Mouse (Mus musculus) C2C12 (cell line): ENCODE measurements at regions not wholly inside any gene's neighbourhood (a gene's known extent, or its start where the extent isn't known, plus 50 kb on each side); places are given as distances from the start of the nearest gene placed in this dataset.
A peak's percentile ranks its signal among the peaks of the same experiment; 100 is the strongest.

Source experiments
- H3K27me3 ChIP-seq: one replicate; pipeline ENCODE4 v1.6.1; 2011; ENCODE audit not compliant: control insufficient read depth, insufficient read depth, insufficient read length
- H3K36me3 ChIP-seq: one replicate; pipeline ENCODE4 v1.6.1; 2011; ENCODE audit not compliant: control insufficient read depth, insufficient read depth
- H3K4me3 ChIP-seq: one replicate; pipeline ENCODE4 v1.5.1; 2011; ENCODE audit warnings: mild to moderate bottlenecking, control low read depth; ENCODE audit not compliant: poor library complexity, insufficient read depth, severe bottlenecking
- H3K79me2 ChIP-seq: one replicate; pipeline ENCODE4 v1.6.1; 2011; ENCODE audit not compliant: control insufficient read depth, insufficient read depth
- H3K79me3 ChIP-seq: one replicate; pipeline ENCODE4 v1.6.1; 2011; ENCODE audit warnings: low read depth, control low read depth
- H3ac ChIP-seq: one replicate; pipeline ENCODE3; 2011; ENCODE audit warnings: low read depth; ENCODE audit not compliant: control insufficient read depth, insufficient read length
- CEBPB ChIP-seq: IDR thresholded peaks from one replicate; pipeline ENCODE4 v1.6.1; 2011; ENCODE audit warnings: low read depth, mild to moderate bottlenecking, control low read depth, moderate library complexity
- CTCF ChIP-seq: IDR thresholded peaks from one replicate; pipeline ENCODE4 v1.5.1; 2011; ENCODE audit not compliant: control insufficient read depth, insufficient read depth, insufficient read length
- FOSL1 ChIP-seq: IDR thresholded peaks from one replicate; pipeline ENCODE4 v1.8.0; 2011; ENCODE audit warnings: mild to moderate bottlenecking, low read length; ENCODE audit not compliant: poor library complexity, insufficient read depth, severe bottlenecking
- MAX ChIP-seq: IDR thresholded peaks from one replicate; pipeline ENCODE4 v1.6.1; 2011; ENCODE audit warnings: mild to moderate bottlenecking, control low read depth
- MYOD1 ChIP-seq: IDR thresholded peaks from one replicate; pipeline ENCODE4 v1.6.1; 2011; ENCODE audit warnings: low read depth; ENCODE audit not compliant: control insufficient read depth, insufficient read length
- MYOG ChIP-seq: IDR thresholded peaks from one replicate; pipeline ENCODE4 v1.6.1; 2011; ENCODE audit not compliant: control insufficient read depth, insufficient read length; ENCODE audit errors: extremely low read depth
- USF1 ChIP-seq: IDR thresholded peaks from one replicate; pipeline ENCODE4 v1.6.1; 2011; ENCODE audit warnings: low read depth, mild to moderate bottlenecking, control low read depth, moderate library complexity

DNA sequence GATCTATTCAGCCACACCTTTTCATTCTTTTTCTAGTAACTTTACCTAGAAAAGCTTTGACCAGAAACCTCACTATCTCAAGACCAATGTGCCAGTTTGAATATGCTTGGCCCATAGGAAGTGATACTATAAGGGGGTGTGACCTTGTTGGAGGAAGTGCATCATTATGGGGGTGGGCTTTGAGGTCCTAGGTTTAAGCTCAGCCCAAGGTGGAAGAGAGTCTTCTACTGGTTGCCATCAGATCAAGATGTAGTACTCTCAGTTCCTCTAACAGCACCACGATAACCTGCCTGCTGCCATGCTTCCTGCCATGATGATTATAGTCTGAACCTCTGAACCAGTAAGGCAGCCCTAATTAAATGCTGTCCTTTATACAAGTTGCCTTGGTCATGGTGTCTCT lies 105.0 kb upstream of the Cited2 start:
- no peak overlapping the region for H3K4me3 ChIP-seq
- H3K79me3 ChIP-seq = no peaks in the 10 kb centered on the region
- no peaks in the 10 kb centered on the region for H3K27me3 ChIP-seq
- TF ChIP-seq MAX = no peak
- no peak for TF ChIP-seq FOSL1
- no peak for TF ChIP-seq USF1
- H3K36me3 ChIP-seq = no peaks in the 10 kb centered on the region
- no peak overlapping the region for H3ac ChIP-seq
- H3K79me2 ChIP-seq = no peaks in the 10 kb centered on the region

GRCm38 (mm10) chr10:17619617-17620016 lies 103.4 kb upstream of the Cited2 start:
- Histone ChIP-seq H3K27me3 (no peaks in the 10 kb centered on the region), H3K79me3 (no peaks in the 10 kb centered on the region), H3K36me3 (no peaks in the 10 kb centered on the region), H3ac (no peak overlapping the region), H3K79me2 (no peaks in the 10 kb centered on the region), H3K4me3 (no peak overlapping the region)
- no peak for TF ChIP-seq MYOG
- no peak for TF ChIP-seq MAX
- no peak for TF ChIP-seq CEBPB
- TF ChIP-seq CTCF = no peak
- no peak for TF ChIP-seq MYOD1

GRCm38 (mm10) chr10:17621703-17622385 lies 101.2 kb upstream of the Cited2 start:
- Histone ChIP-seq H3K4me3 (no peak overlapping the region), H3K79me3 (no peaks in the 10 kb centered on the region), H3K36me3 (no peaks in the 10 kb centered on the region), H3ac (no peak overlapping the region), H3K79me2 (no peaks in the 10 kb centered on the region), H3K27me3 (no peaks in the 10 kb centered on the region)
- TF ChIP-seq CTCF = no peak

DNA sequence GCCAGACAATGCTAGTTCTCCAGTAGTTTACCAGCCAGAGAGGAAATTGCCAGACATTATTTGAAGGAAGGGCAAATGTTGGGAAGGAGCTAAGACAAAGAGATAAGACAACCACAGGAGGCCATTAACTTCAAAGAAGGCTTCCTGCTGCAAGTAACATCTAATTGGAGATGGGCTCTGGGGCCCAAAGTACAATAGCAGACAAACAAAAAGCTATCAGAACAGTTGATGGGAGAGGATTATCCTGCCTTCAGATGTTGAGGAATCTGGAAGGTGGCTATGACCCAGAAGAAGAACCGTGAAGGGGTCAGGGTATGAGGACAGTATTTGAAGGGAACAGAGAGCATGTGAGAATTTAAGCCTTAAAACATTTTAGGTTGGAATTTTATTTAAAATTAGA lies 100.2 kb upstream of the Cited2 start:
- H3K27me3 ChIP-seq = no peaks in the 10 kb centered on the region
- TF ChIP-seq CEBPB (no peak), USF1 (no peak), FOSL1 (no peak), CTCF (no peak), MYOG (no peak), MAX (no peak), MYOD1 (no peak)
- H3K4me3 ChIP-seq = no peak overlapping the region

DNA sequence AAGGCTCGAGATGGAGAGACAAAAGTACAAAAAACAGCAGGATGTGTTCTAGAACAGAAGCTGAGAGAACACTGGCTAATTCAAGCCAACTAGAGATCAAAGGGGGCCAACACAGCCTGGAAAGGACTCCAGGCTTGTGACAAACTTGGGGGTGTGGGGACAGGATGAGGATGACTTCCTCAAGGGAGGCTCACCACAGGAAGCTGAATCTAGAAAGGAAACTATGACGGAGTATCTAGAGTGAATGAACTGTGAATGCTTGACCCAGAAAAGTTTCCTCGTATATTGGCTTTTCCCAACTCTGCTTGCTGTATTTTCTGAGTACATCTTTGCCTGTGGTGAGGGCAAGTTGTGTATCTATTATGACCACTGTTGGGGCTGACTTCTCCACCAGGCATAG lies 93.3 kb upstream of the Cited2 start:
- TF ChIP-seq FOSL1 = no peak
- TF ChIP-seq MYOG = no peak
- TF ChIP-seq CTCF = no peak
- no peak for TF ChIP-seq MAX
- no peak for TF ChIP-seq USF1
- no peak for TF ChIP-seq MYOD1
- TF ChIP-seq CEBPB = no peak
- H3K79me3 ChIP-seq = no peaks in the 10 kb centered on the region
- H3K36me3 ChIP-seq = no peaks in the 10 kb centered on the region
- no peak overlapping the region for H3K4me3 ChIP-seq
- no peaks in the 10 kb centered on the region for H3K27me3 ChIP-seq
- H3K79me2 ChIP-seq = no peaks in the 10 kb centered on the region
- no peak overlapping the region for H3ac ChIP-seq

More for the DNA sequence above, 100.2 kb upstream of the Cited2 start:
- Histone ChIP-seq H3K79me2 (no peaks in the 10 kb centered on the region), H3ac (no peak overlapping the region), H3K36me3 (no peaks in the 10 kb centered on the region), H3K79me3 (no peaks in the 10 kb centered on the region)

- Histone ChIP-seq H3K27me3 (no peaks in the 10 kb centered on the region), H3ac (no peak overlapping the region), H3K36me3 (no peaks in the 10 kb centered on the region), H3K79me2 (no peaks in the 10 kb centered on the region), H3K4me3 (no peak overlapping the region), H3K79me3 (no peaks in the 10 kb centered on the region)
- no peak for TF ChIP-seq MYOG
Observed at GRCm38 (mm10) chr10:17630861-17631581, 92.0 kb upstream of the Cited2 start.

- Histone ChIP-seq H3K27me3 (no peaks in the 10 kb centered on the region), H3K79me3 (no peaks in the 10 kb centered on the region), H3K79me2 (no peaks in the 10 kb centered on the region), H3K4me3 (no peak overlapping the region), H3K36me3 (no peaks in the 10 kb centered on the region), H3ac (no peak overlapping the region)
- TF ChIP-seq FOSL1 (no peak), MYOG (no peak), CTCF (no peak), USF1 (peak; percentile 39), CEBPB (no peak), MYOD1 (peak; percentile 25), MAX (no peak)
Observed at GRCm38 (mm10) chr10:17631817-17632216, 91.2 kb upstream of the Cited2 start.
